Mouse (Mus musculus): Measurements from ENCODE around the gene Miga2. TPM values are rescaled to one million over a fixed set of nuclear protein-coding genes. Genes with fewer than 3 reads are reported as not detected.

The Miga2 gene
- total and polyA plus RNA-seq, 2 experiments from 2014 or later: 35.3 to 79.9 TPM

- H3K4me1 ChIP-seq (ENCODE audit: insufficient read depth, low read length): no peaks in the 10 kb centered on the region
- no peak for TF ChIP-seq CTCF (IDR thresholded peaks at IDR 0.05; ENCODE audit: low read depth)
- peaks cover 66% of the 10 kb centered on the region for H3K36me3 ChIP-seq (ENCODE audit: insufficient read depth, low read length)
- H3K27ac ChIP-seq: no peak overlapping the region
- no peaks in the 10 kb centered on the region for H3K27me3 ChIP-seq (ENCODE audit: insufficient read depth, low read length)
- H3K9ac ChIP-seq (replicated peaks; ENCODE audit: low read length): no peak overlapping the region
- no peak overlapping the region for H3K4me3 ChIP-seq (ENCODE audit: low read length)
- DNase-seq (ENCODE audit: low spot score) (no peak), ATAC-seq (no peak)
- no peak overlapping the region for H3K4me2 ChIP-seq (ENCODE audit: low read depth, low read length)
- 92% methylated on average over 4 of the region's 4 CpGs for WGBS
- H3K9me3 ChIP-seq (ENCODE audit: low read length): no peaks in the 10 kb centered on the region
Measured at GRCm38 (mm10) chr2:30381377-30381725, 17.3 kb downstream of the Miga2 start.

DNA sequence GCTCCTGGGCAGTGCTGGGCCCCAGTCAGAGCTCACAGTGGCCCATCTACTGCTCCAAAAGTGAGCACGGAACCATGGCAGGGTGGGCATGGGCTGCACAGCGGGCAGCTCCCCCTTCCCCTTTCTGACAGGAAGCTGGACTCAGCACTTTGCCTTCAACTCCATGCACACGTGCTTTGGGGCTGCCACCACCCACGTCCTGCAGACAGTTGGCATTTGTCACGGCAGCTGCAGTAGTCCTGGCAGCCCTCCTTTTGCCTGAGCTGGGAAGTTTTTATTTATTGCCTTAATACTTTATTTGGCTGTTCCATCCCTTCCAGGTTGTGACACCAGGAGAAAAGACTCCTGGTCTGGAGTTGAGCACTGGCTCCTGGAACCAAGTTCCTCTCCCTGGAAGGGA, 20.8 kb downstream of the Miga2 start:
- no peaks in the 10 kb centered on the region for H3K4me1 ChIP-seq (ENCODE audit: insufficient read depth, low read length)
- DNase-seq (ENCODE audit: low spot score) (no peak), ATAC-seq (no peak)
- H3K4me2 ChIP-seq (ENCODE audit: low read depth, low read length): no peak overlapping the region
- H3K27ac ChIP-seq: no peak overlapping the region
- no peak overlapping the region for H3K4me3 ChIP-seq (ENCODE audit: low read length)
- no peaks in the 10 kb centered on the region for H3K9me3 ChIP-seq (ENCODE audit: low read length)
- WGBS: 75% methylated on average over 5 of the region's 5 CpGs
- H3K27me3 ChIP-seq (ENCODE audit: insufficient read depth, low read length): no peaks in the 10 kb centered on the region
- H3K36me3 ChIP-seq (ENCODE audit: insufficient read depth, low read length): peaks cover 38% of the 10 kb centered on the region
- H3K9ac ChIP-seq (replicated peaks; ENCODE audit: low read length): no peak overlapping the region
- no peak for TF ChIP-seq CTCF (IDR thresholded peaks at IDR 0.05; ENCODE audit: low read depth)

GRCm38 (mm10) chr2:30385591-30385990, 21.6 kb downstream of the Miga2 start:
- H3K4me3 ChIP-seq (ENCODE audit: low read length): no peak overlapping the region
- no peaks in the 10 kb centered on the region for H3K4me1 ChIP-seq (ENCODE audit: insufficient read depth, low read length)
- ATAC-seq (no peak), DNase-seq (ENCODE audit: low spot score) (no peak)
- no peak overlapping the region for H3K4me2 ChIP-seq (ENCODE audit: low read depth, low read length)
- no peak for TF ChIP-seq CTCF (IDR thresholded peaks at IDR 0.05; ENCODE audit: low read depth)
- H3K36me3 ChIP-seq (ENCODE audit: insufficient read depth, low read length): peaks cover 30% of the 10 kb centered on the region
- no peak overlapping the region for H3K27ac ChIP-seq
- no peak overlapping the region for H3K9ac ChIP-seq (replicated peaks; ENCODE audit: low read length)
- H3K27me3 ChIP-seq (ENCODE audit: insufficient read depth, low read length): no peaks in the 10 kb centered on the region
- H3K9me3 ChIP-seq (ENCODE audit: low read length): no peaks in the 10 kb centered on the region
- 86% methylated on average over 4 of the region's 4 CpGs for WGBS

GRCm38 (mm10) chr2:30386913-30387312, 22.9 kb downstream of the Miga2 start:
- H3K9ac ChIP-seq (replicated peaks; ENCODE audit: low read length): no peak overlapping the region
- DNase-seq (ENCODE audit: low spot score) (no peak), ATAC-seq (no peak)
- H3K4me2 ChIP-seq (ENCODE audit: low read depth, low read length): no peak overlapping the region
- 87% methylated on average over 9 of the region's 9 CpGs for WGBS
- H3K27ac ChIP-seq: no peak overlapping the region
- no peaks in the 10 kb centered on the region for H3K9me3 ChIP-seq (ENCODE audit: low read length)
- H3K4me3 ChIP-seq (ENCODE audit: low read length): no peak overlapping the region
- peaks cover 26% of the 10 kb centered on the region for H3K36me3 ChIP-seq (ENCODE audit: insufficient read depth, low read length)
- no peaks in the 10 kb centered on the region for H3K4me1 ChIP-seq (ENCODE audit: insufficient read depth, low read length)
- no peaks in the 10 kb centered on the region for H3K27me3 ChIP-seq (ENCODE audit: insufficient read depth, low read length)
- TF ChIP-seq CTCF (IDR thresholded peaks at IDR 0.05; ENCODE audit: low read depth): no peak

- no peaks in the 10 kb centered on the region for H3K9me3 ChIP-seq (ENCODE audit: low read length)
- whole genome bisulfite sequencing: 94% methylated on average over 2 of the region's 2 CpGs
- TF ChIP-seq CTCF (IDR thresholded peaks at IDR 0.05; ENCODE audit: low read depth): peak; percentile 11; the same call in 1 of the 2 replicates
- no peak overlapping the region for H3K4me2 ChIP-seq (ENCODE audit: low read depth, low read length)
- DNase-seq (ENCODE audit: low spot score): no peak
- H3K27ac ChIP-seq: no peak overlapping the region
- ATAC-seq: no peak
- 0 out of 2 replicates have a peak, but pooled peaks cover 8% of the 10 kb centered on the region for H3K4me1 ChIP-seq (ENCODE audit: insufficient read depth, low read length)
- no peak overlapping the region for H3K4me3 ChIP-seq (ENCODE audit: low read length)
- no peaks in the 10 kb centered on the region for H3K27me3 ChIP-seq (ENCODE audit: insufficient read depth, low read length)
- peaks cover 13% of the 10 kb centered on the region for H3K36me3 ChIP-seq (ENCODE audit: insufficient read depth, low read length)
- H3K9ac ChIP-seq (replicated peaks; ENCODE audit: low read length): no peak overlapping the region
Measured at GRCm38 (mm10) chr2:30389000-30389399, 25.0 kb downstream of the Miga2 start.

GRCm38 (mm10) chr2:30392114-30392576, 28.1 kb downstream of the Miga2 start, which contains the start of gene Dolpp1:
TSS of gene Dolpp1 (plus strand) at chr2:30392254.
- DNase-seq (ENCODE audit: low spot score): peak; percentile 99
- TF ChIP-seq CTCF (IDR thresholded peaks at IDR 0.05; ENCODE audit: low read depth): no peak
- ATAC-seq: peak; percentile 98

GRCm38 (mm10) chr2:30392577-30393369, 28.7 kb downstream of the Miga2 start:
- DNase-seq (ENCODE audit: low spot score): peak; percentile 95
- peak overlapping the region; percentile 89 for H3K27ac ChIP-seq
- H3K27me3 ChIP-seq (ENCODE audit: insufficient read depth, low read length): no peaks in the 10 kb centered on the region
- peak overlapping the region; percentile 73 for H3K9ac ChIP-seq (replicated peaks; ENCODE audit: low read length)
- TF ChIP-seq CTCF (IDR thresholded peaks at IDR 0.05; ENCODE audit: low read depth): no peak
- H3K9me3 ChIP-seq (ENCODE audit: low read length): no peaks in the 10 kb centered on the region
- 0 out of 2 replicates have a peak, but pooled peaks cover 8% of the 10 kb centered on the region for H3K4me1 ChIP-seq (ENCODE audit: insufficient read depth, low read length)
- H3K36me3 ChIP-seq (ENCODE audit: insufficient read depth, low read length): peaks cover 15% of the 10 kb centered on the region
- peak overlapping the region; percentile 86 for H3K4me2 ChIP-seq (ENCODE audit: low read depth, low read length)
- peak; percentile 81 for ATAC-seq
- peak overlapping the region; percentile 60 for H3K4me3 ChIP-seq (ENCODE audit: low read length)
- WGBS: under 1% methylated on average over 54 of the region's 54 CpGs

More at GRCm38 (mm10) chr2:30392114-30392576, 28.1 kb downstream of the Miga2 start, which contains the start of gene Dolpp1:
- peaks cover 10% of the 10 kb centered on the region for H3K36me3 ChIP-seq (ENCODE audit: insufficient read depth, low read length)
- H3K4me2 ChIP-seq (ENCODE audit: low read depth, low read length): peak within 1 kb of the TSS; percentile 86
- H3K27me3 ChIP-seq (ENCODE audit: insufficient read depth, low read length): no peaks in the 10 kb centered on the region
- peak within 1 kb of the TSS; percentile 89 for H3K27ac ChIP-seq
- 0 out of 2 replicates have a peak, but pooled peaks cover 8% of the 10 kb centered on the region for H3K4me1 ChIP-seq (ENCODE audit: insufficient read depth, low read length)
- H3K4me3 ChIP-seq (ENCODE audit: low read length): peak within 1 kb of the TSS; percentile 60
- under 1% methylated on average over 40 of the region's 40 CpGs for WGBS
- H3K9ac ChIP-seq (replicated peaks; ENCODE audit: low read length): peak within 1 kb of the TSS; percentile 73
- no peaks in the 10 kb centered on the region for H3K9me3 ChIP-seq (ENCODE audit: low read length)

Measured in hindbrain, postnatal 0 days (tissue).